Mouse (Mus musculus): ENCODE measurements around the gene Lypd4. TPM values are rescaled to one million over a fixed set of nuclear protein-coding genes. Genes with fewer than 3 reads are reported as not detected.
"Not testable (repeated sequence)": the region's sequence is repeated elsewhere in the genome, so short reads cannot be mapped to it uniquely, and the experiment has no call there.

Gene Lypd4
- polyA plus RNA-seq, 1 experiment: not detected

GRCm38 (mm10) chr7:24852557-24853232, 17.0 kb downstream of the Lypd4 start:
- TF ChIP-seq CTCF (IDR thresholded peaks at IDR 0.05; ENCODE audit: extremely low read depth, insufficient read depth, insufficient read length, insufficient replicate concordance) (no peak), POLR2A (IDR thresholded peaks at IDR 0.05; ENCODE audit: low read depth, low read length) (no peak)
- H3K4me3 ChIP-seq (ENCODE audit: extremely low read depth, insufficient read depth, insufficient read length): no peak overlapping the region

DNA sequence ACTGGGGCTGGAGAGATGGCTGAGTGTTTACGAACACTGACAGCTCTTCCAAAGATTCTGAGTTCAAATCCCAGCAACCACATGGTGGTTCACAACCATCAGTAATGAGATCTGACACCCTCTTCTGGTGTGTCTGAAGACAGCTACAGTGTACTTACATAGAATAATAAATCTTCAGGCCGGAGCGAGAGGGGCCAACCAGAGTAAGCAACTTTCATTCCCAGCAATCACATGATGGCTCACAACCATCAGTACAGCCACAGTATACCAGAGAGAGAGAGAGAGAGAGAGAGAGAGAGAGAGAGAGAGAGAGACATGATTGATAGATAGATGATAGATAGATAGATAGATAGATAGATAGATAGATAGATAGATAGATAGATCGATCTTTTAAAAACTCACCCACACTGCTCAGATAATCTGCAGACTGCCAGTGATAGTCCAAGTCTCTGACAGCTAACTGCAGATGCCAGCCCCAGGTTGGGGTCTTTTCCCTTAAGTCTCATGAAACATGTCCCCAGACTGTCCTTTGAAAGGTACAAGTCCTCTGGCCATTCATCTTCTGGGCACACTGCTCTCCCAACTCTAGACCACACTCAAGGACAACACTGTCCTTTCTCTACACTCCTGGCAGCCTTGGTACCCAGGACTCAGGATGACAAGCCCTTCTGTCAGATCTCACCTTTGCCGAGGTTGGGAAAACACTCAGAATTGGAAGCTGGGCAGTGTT, 18.0 kb downstream of the Lypd4 start:
- Histone ChIP-seq H3K4me1 (ENCODE audit: control insufficient read depth, insufficient read depth, insufficient read length) (no peaks in the 10 kb centered on the region; the same call in 1 of the 2 replicates), H3K36me3 (ENCODE audit: control insufficient read depth, insufficient read depth, low read length) (no peaks in the 10 kb centered on the region), H3K27ac (ENCODE audit: insufficient read depth, low read length) (no peak overlapping the region), H3K4me3 (ENCODE audit: extremely low read depth, insufficient read depth, insufficient read length) (no peak overlapping the region), H3K27me3 (ENCODE audit: control insufficient read depth, insufficient read depth, low read length) (no peaks in the 10 kb centered on the region)
- DNase-seq (ENCODE audit: low read depth in 1 of 2, low spot score in 2 of 2): no peak
- TF ChIP-seq CTCF (IDR thresholded peaks at IDR 0.05; ENCODE audit: extremely low read depth, insufficient read depth, insufficient read length, insufficient replicate concordance) (no peak), POLR2A (IDR thresholded peaks at IDR 0.05; ENCODE audit: low read depth, low read length) (no peak)
- 93% methylated on average over 5 of the region's 5 CpGs for WGBS

More at GRCm38 (mm10) chr7:24852557-24853232, 17.0 kb downstream of the Lypd4 start:
- H3K27ac ChIP-seq (ENCODE audit: insufficient read depth, low read length): peak overlapping the region; percentile 24; the same call in 1 of the 2 replicates
- no peaks in the 10 kb centered on the region for H3K27me3 ChIP-seq (ENCODE audit: control insufficient read depth, insufficient read depth, low read length)
- no peaks in the 10 kb centered on the region; the same call in 1 of the 2 replicates for H3K4me1 ChIP-seq (ENCODE audit: control insufficient read depth, insufficient read depth, insufficient read length)
- H3K36me3 ChIP-seq (ENCODE audit: control insufficient read depth, insufficient read depth, low read length): no peaks in the 10 kb centered on the region
- DNase-seq (ENCODE audit: low read depth in 1 of 2, low spot score in 2 of 2): no peak
- 60% methylated on average over 8 of the region's 8 CpGs for WGBS

GRCm38 (mm10) chr7:24850899-24851303, 18.8 kb downstream of the Lypd4 start:
- 19% methylated on average over 6 of the region's 6 CpGs for WGBS
- TF ChIP-seq POLR2A (IDR thresholded peaks at IDR 0.05; ENCODE audit: low read depth, low read length): no peak
- TF ChIP-seq CTCF (IDR thresholded peaks at IDR 0.05; ENCODE audit: extremely low read depth, insufficient read depth, insufficient read length, insufficient replicate concordance): no peak
- Histone ChIP-seq H3K36me3 (ENCODE audit: control insufficient read depth, insufficient read depth, low read length) (no peaks in the 10 kb centered on the region), H3K27ac (ENCODE audit: insufficient read depth, low read length) (no peak overlapping the region), H3K27me3 (ENCODE audit: control insufficient read depth, insufficient read depth, low read length) (no peaks in the 10 kb centered on the region), H3K4me1 (ENCODE audit: control insufficient read depth, insufficient read depth, insufficient read length) (no peaks in the 10 kb centered on the region; the same call in 1 of the 2 replicates), H3K4me3 (ENCODE audit: extremely low read depth, insufficient read depth, insufficient read length) (no peak overlapping the region)
- no peak for DNase-seq (ENCODE audit: low read depth in 1 of 2, low spot score in 2 of 2)

GRCm38 (mm10) chr7:24850162-24850561, 19.6 kb downstream of the Lypd4 start:
- 51% methylated on average over 5 of the region's 5 CpGs for WGBS
- Histone ChIP-seq H3K27ac (ENCODE audit: insufficient read depth, low read length) (no peak overlapping the region), H3K4me3 (ENCODE audit: extremely low read depth, insufficient read depth, insufficient read length) (no peak overlapping the region), H3K36me3 (ENCODE audit: control insufficient read depth, insufficient read depth, low read length) (no peaks in the 10 kb centered on the region), H3K4me1 (ENCODE audit: control insufficient read depth, insufficient read depth, insufficient read length) (no peaks in the 10 kb centered on the region; the same call in 1 of the 2 replicates), H3K27me3 (ENCODE audit: control insufficient read depth, insufficient read depth, low read length) (no peaks in the 10 kb centered on the region)
- TF ChIP-seq POLR2A (IDR thresholded peaks at IDR 0.05; ENCODE audit: low read depth, low read length): no peak
- no peak for TF ChIP-seq CTCF (IDR thresholded peaks at IDR 0.05; ENCODE audit: extremely low read depth, insufficient read depth, insufficient read length, insufficient replicate concordance)
- no peak for DNase-seq (ENCODE audit: low read depth in 1 of 2, low spot score in 2 of 2)

GRCm38 (mm10) chr7:24846576-24846975, 23.2 kb downstream of the Lypd4 start:
- not testable (repeated sequence) for H3K4me1 ChIP-seq (ENCODE audit: control insufficient read depth, insufficient read depth, insufficient read length); H3K27ac ChIP-seq (ENCODE audit: insufficient read depth, low read length); H3K36me3 ChIP-seq (ENCODE audit: control insufficient read depth, insufficient read depth, low read length); H3K4me3 ChIP-seq (ENCODE audit: extremely low read depth, insufficient read depth, insufficient read length); H3K27me3 ChIP-seq (ENCODE audit: control insufficient read depth, insufficient read depth, low read length); DNase-seq (ENCODE audit: low read depth in 1 of 2, low spot score in 2 of 2)
- WGBS: 46% methylated on average over 2 of the region's 2 CpGs

DNA sequence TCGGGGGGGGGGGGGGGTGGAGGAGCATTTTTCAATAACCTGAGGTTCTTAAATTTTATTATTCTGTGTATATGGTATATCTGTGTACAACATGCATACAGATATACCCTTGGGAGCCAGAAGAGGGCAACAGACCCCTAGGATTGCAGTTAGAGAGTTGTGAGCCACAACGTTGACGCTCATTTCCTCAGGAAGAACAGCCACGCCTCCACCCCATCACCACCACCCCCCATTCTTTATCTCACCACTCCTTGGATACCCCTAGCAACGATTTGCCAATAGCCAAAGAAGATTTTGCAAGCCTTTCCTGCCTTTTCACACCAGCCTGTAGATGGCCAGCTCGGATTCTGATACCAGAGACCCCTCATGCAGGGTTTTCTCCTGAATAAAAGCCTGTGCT, 24.0 kb downstream of the Lypd4 start:
- Histone ChIP-seq H3K36me3 (ENCODE audit: control insufficient read depth, insufficient read depth, low read length) (no peaks in the 10 kb centered on the region), H3K4me3 (ENCODE audit: extremely low read depth, insufficient read depth, insufficient read length) (no peak overlapping the region), H3K4me1 (ENCODE audit: control insufficient read depth, insufficient read depth, insufficient read length) (no peaks in the 10 kb centered on the region; the same call in 1 of the 2 replicates), H3K27me3 (ENCODE audit: control insufficient read depth, insufficient read depth, low read length) (no peaks in the 10 kb centered on the region), H3K27ac (ENCODE audit: insufficient read depth, low read length) (no peak overlapping the region)
- WGBS: 11% methylated on average over 6 of the region's 6 CpGs
- peak in 1 of 2 experiments; percentile 18 for DNase-seq (ENCODE audit: low read depth in 1 of 2, low spot score in 2 of 2)
- no peak for TF ChIP-seq POLR2A (IDR thresholded peaks at IDR 0.05; ENCODE audit: low read depth, low read length)
- no peak for TF ChIP-seq CTCF (IDR thresholded peaks at IDR 0.05; ENCODE audit: extremely low read depth, insufficient read depth, insufficient read length, insufficient replicate concordance)

DNA sequence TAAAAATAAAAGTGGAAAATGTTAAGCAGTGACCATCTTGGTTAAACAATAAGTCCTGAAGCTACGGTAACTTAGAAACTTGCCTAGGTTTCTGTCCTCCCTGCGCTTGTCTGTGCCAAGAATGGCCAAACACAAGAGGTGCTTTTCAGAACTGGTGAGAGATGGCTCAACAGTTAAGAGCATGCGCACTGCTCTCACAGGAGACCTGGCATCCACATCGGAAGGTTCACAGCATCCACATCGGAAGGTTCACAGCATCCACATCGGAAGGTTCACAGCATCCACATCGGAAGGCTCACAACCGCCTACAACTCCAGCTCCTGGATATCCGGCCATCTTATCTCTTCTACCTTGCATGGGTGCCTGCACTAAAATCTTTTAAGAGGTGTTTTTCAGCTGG, 24.6 kb downstream of the Lypd4 start:
- no peak overlapping the region for H3K4me3 ChIP-seq (ENCODE audit: extremely low read depth, insufficient read depth, insufficient read length)
- H3K27me3 ChIP-seq (ENCODE audit: control insufficient read depth, insufficient read depth, low read length): no peaks in the 10 kb centered on the region
- no peak for DNase-seq (ENCODE audit: low read depth in 1 of 2, low spot score in 2 of 2)
- no peak overlapping the region for H3K27ac ChIP-seq (ENCODE audit: insufficient read depth, low read length)
- TF ChIP-seq CTCF (IDR thresholded peaks at IDR 0.05; ENCODE audit: extremely low read depth, insufficient read depth, insufficient read length, insufficient replicate concordance): no peak
- 88% methylated on average over 9 of the region's 9 CpGs for WGBS
- H3K4me1 ChIP-seq (ENCODE audit: control insufficient read depth, insufficient read depth, insufficient read length): no peaks in the 10 kb centered on the region
- H3K36me3 ChIP-seq (ENCODE audit: control insufficient read depth, insufficient read depth, low read length): no peaks in the 10 kb centered on the region
